Mouse (Mus musculus) embryonic facial prominence, embryonic 13.5 days (tissue): ENCODE data around the gene Mymx. TPM values are rescaled to one million over a fixed set of nuclear protein-coding genes. Genes with fewer than 3 reads are reported as not detected.
"Not testable (repeated sequence)": the region's sequence is repeated elsewhere in the genome, so short reads cannot be mapped to it uniquely, and the experiment has no call there.

ENCODE experiments used
- ATAC-seq: fragments of 200-750 bp; cut with Nextera tagmentation; 2 replicates; pipeline ENCODE4 v1.8.0; 2017; ENCODE audit warnings: low read depth; ENCODE audit not compliant: insufficient number of reproducible peaks, insufficient read depth, low FRiP score, low TSS enrichment
- H3K27ac ChIP-seq: fragments of 300-500 bp; sonication (generic); 2 replicates; pipeline ENCODE4 v1.5.1; 2015; ENCODE audit warnings: moderate library complexity, mild to moderate bottlenecking, inconsistent platforms
- H3K27me3 ChIP-seq: fragments of 300-500 bp; sonication (generic); 2 replicates; pipeline ENCODE4 v1.6.1; 2015; ENCODE audit warnings: mild to moderate bottlenecking, inconsistent platforms
- H3K36me3 ChIP-seq: fragments of 300-500 bp; sonication (generic); 2 replicates; pipeline ENCODE4 v1.6.1; 2015; ENCODE audit warnings: mild to moderate bottlenecking, inconsistent platforms
- H3K4me1 ChIP-seq: fragments of 300-500 bp; sonication (generic); 2 replicates; pipeline ENCODE4 v1.6.1; 2015; ENCODE audit warnings: inconsistent platforms
- H3K4me2 ChIP-seq: fragments of 300-500 bp; sonication (generic); 2 replicates; pipeline ENCODE4 v1.6.1; 2015; ENCODE audit warnings: moderate library complexity, mild to moderate bottlenecking, inconsistent platforms
- H3K4me3 ChIP-seq: fragments of 300-500 bp; sonication (generic); 2 replicates; pipeline ENCODE4 v1.5.1; 2015; ENCODE audit warnings: mild to moderate bottlenecking, inconsistent platforms
- H3K9ac ChIP-seq: fragments of 300-500 bp; sonication (generic); 2 replicates; pipeline ENCODE4 v1.6.1; 2015; ENCODE audit warnings: mild to moderate bottlenecking, inconsistent platforms
- H3K9me3 ChIP-seq: fragments of 300-500 bp; sonication (generic); 2 replicates; pipeline ENCODE4 v1.6.1; 2016; ENCODE audit warnings: inconsistent platforms
- WGBS: fragments of 180-500 bp; shearing (Covaris S2); methylation state at CpG from one replicate; pipeline ENCODE4 v1.1.7; 2015; ENCODE audit warnings: mixed read lengths; 5-methylcytosine and 5-hydroxymethylcytosine counted together
- polyA plus RNA-seq: library from polyadenylated mRNA; unstranded; fragments of >200 nt; fragmentation: Nextera tagmentation; extraction: Ambion mirVana; gene quantifications from 2 replicates; pipeline ENCODE4 v1.2.1, GENCODE M21; 2015

Mymx gene
- polyA plus RNA-seq, 1 experiment from 2014 or later: 5.5 TPM

DNA sequence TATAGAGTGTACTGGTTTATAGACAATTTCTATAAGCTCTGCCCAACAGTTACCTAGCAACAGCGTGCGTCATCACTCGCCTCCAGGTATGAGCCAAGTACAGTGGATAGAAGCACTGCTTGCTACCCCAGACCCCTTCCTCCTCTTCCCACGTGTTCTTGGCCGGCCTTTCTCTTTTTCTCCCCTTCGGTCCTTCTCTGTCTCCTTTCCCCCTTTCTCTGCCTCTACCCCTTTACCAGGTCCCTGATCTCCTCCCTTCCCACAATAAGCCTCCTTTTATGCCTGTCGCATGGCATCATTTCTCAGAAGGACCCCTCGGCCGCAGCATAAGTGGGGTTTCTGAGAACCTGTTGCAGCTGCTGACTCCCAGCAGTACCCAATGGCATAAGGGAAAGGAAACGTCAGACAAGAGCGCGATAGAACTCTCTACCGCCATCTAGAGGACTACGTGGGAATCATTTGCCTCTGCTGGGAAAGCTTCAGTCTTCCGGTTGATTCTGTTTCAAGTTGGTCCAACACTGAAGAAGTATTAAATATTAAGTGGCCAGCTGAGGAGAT lies 24.8 kb upstream of the Mymx start:
- ATAC-seq: no peak
- H3K4me2 ChIP-seq: peak overlapping the region; percentile 51
- peak overlapping the region; percentile 38; the same call in 1 of the 2 replicates for H3K9ac ChIP-seq
- H3K27me3 ChIP-seq: no peaks in the 10 kb centered on the region
- H3K27ac ChIP-seq: no peak overlapping the region
- H3K36me3 ChIP-seq: no peaks in the 10 kb centered on the region
- H3K4me1 ChIP-seq: peaks cover 14% of the 10 kb centered on the region
- H3K4me3 ChIP-seq: peak overlapping the region; percentile 17; the same call in 1 of the 2 replicates
- WGBS: 20% methylated on average over 15 of the region's 15 CpGs
- no peaks in the 10 kb centered on the region for H3K9me3 ChIP-seq

DNA sequence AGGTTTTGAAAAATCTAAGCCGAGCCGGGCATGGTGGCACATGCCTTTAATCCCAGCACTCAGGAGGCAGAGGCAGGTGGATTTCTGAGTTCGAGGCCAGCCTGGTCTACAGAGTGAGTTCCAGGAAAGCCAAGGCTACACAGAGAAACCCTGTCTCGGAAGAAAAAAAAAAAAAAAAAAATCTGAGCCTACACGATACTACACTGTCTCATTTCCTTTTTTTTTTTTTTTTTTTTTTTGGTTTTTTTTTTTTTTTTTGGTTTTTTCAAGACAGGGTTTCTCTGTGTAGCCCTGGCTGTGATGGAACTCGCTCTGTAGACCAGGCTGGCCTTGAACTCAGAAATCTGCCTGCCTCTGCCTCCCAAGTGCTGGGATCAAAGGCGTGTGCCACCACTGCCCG lies 21.5 kb upstream of the Mymx start:
- not testable (repeated sequence) for H3K27ac ChIP-seq, H3K4me2 ChIP-seq, H3K27me3 ChIP-seq, H3K9me3 ChIP-seq, H3K9ac ChIP-seq, H3K36me3 ChIP-seq, ATAC-seq, H3K4me3 ChIP-seq
- 89% methylated on average over 8 of the region's 8 CpGs for WGBS
- peaks cover 15% of the 10 kb centered on the region for H3K4me1 ChIP-seq

DNA sequence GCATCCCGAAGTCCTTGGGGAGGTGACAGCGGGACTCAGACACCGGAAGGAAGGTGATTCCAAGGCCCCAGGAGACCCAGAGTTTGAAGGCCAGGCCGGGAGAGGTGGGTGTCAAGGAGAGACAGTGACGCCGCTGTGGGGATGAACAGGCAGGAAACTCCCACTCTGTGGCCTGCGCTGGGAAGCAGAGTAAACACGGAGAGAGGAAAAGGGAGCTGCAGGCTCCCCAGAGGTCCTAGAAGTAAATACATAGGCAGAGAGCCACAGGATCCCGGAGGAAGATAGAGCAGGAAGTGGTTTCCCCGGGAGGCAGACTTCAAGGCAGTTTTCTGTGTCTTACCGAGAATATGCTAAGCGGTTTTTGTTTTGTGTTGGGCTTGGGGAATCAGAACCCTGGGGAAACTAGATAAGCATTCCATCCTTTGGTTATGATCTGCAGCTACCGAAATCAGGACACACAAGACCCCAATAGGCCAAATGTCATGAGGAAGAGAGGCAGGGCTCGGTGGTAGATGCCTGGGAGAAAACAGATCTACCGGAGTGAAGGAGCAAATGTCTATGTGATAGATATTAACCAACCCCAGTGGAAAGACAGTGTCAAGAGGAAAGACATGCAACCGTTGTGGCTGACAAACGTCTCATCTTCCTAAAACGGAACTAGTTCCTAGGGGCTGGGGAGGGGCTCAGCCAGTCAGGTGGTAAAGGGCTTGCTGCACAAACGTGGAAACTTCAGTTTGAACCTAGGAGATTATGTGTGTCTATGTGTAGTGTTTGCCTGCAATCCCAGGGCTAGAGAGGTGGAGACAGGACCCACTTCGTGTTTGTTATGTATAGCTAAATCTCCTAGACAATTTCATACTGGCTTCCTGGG lies 17.7 kb upstream of the Mymx start:
- Histone ChIP-seq H3K9ac (peak overlapping the region; percentile 58; the same call in 1 of the 2 replicates), H3K27ac (peak overlapping the region; percentile 57; the same call in 1 of the 2 replicates), H3K9me3 (no peaks in the 10 kb centered on the region), H3K4me2 (peak overlapping the region; percentile 47), H3K36me3 (no peaks in the 10 kb centered on the region), H3K27me3 (no peaks in the 10 kb centered on the region), H3K4me3 (peak overlapping the region; percentile 17; the same call in 1 of the 2 replicates), H3K4me1 (peaks cover 16% of the 10 kb centered on the region)
- no peak for ATAC-seq
- 22% methylated on average over 20 of the region's 20 CpGs for WGBS

DNA sequence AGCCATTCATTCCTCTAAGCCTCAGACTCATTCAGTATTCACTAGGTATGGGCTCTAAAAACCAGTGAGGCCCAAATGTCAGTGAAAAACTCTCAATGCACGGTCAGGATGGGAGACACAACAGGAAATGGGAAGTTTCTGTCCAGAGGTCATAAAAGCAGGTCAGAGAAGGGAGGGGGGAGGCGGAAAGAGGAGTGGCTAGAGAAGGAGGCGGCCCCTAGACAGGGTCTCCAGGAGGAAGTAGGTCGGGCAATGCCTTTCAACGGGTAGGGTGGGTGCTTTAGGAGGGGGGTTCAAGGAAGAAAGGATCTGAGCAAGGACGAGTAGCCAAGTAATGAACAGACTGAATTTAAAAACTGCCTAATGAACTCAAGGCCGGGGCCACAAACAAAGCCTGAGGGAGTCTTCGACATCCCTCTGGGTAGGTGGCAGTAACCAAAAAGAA lies 17.1 kb upstream of the Mymx start:
- ATAC-seq: no peak
- H3K27ac ChIP-seq: peak overlapping the region; percentile 57; the same call in 1 of the 2 replicates
- peaks cover 16% of the 10 kb centered on the region for H3K4me1 ChIP-seq
- no peaks in the 10 kb centered on the region for H3K27me3 ChIP-seq
- H3K9me3 ChIP-seq: no peaks in the 10 kb centered on the region
- no peaks in the 10 kb centered on the region for H3K36me3 ChIP-seq
- H3K9ac ChIP-seq: peak overlapping the region; percentile 58; the same call in 1 of the 2 replicates
- peak overlapping the region; percentile 17; the same call in 1 of the 2 replicates for H3K4me3 ChIP-seq
- peak overlapping the region; percentile 47 for H3K4me2 ChIP-seq
- WGBS: 19% methylated on average over 8 of the region's 8 CpGs

DNA sequence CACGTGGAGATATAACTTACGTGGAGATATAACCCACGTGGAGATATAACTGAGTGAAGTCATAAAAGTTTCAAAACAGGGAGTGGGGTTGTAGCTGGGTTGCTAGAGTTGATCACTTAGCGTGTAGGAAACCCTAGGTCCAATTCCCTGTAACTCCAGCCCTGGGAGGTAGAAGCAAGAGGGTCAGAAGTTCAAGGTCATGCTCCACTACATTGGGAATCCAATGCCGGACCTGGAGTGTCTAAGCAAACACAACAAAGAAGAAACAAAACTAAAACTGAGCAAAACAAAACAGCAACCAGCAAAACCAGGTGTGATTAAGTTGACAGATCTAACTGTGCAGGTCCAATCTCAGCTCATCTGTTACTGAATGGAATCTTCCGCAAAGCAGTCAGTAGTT lies 15.8 kb upstream of the Mymx start:
- no peak overlapping the region for H3K4me2 ChIP-seq
- H3K9me3 ChIP-seq: no peaks in the 10 kb centered on the region
- no peak overlapping the region for H3K9ac ChIP-seq
- H3K4me1 ChIP-seq: peaks cover 16% of the 10 kb centered on the region
- no peak for ATAC-seq
- WGBS: 90% methylated on average over 6 of the region's 6 CpGs
- no peak overlapping the region for H3K27ac ChIP-seq
- no peak overlapping the region for H3K4me3 ChIP-seq
- H3K36me3 ChIP-seq: no peaks in the 10 kb centered on the region
- no peaks in the 10 kb centered on the region for H3K27me3 ChIP-seq

DNA sequence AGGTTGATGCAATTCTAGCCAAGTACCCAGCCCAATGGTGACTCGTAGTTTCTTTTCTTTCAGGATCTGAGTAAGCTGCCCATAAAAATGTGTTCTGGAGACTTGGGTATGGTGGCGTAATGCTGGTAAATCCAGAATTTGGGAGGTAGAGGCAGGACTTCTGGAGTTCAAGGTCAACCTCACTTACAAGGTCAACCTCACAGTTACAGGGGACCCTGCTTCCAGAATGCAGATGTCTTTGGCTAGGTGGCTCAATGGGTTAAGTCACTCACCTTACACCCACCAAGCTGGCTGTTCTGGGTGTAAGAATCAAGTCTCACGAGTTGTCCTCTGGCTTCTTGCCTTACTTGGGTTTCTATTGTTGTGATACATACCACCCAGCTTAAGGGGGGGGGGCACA lies 14.8 kb upstream of the Mymx start:
- Histone ChIP-seq H3K36me3 (no peaks in the 10 kb centered on the region), H3K4me1 (peaks cover 16% of the 10 kb centered on the region), H3K27me3 (no peaks in the 10 kb centered on the region), H3K27ac (no peak overlapping the region), H3K4me2 (no peak overlapping the region), H3K9me3 (no peaks in the 10 kb centered on the region), H3K9ac (no peak overlapping the region), H3K4me3 (no peak overlapping the region)
- 66% methylated on average over 3 of the region's 3 CpGs for WGBS
- no peak for ATAC-seq

DNA sequence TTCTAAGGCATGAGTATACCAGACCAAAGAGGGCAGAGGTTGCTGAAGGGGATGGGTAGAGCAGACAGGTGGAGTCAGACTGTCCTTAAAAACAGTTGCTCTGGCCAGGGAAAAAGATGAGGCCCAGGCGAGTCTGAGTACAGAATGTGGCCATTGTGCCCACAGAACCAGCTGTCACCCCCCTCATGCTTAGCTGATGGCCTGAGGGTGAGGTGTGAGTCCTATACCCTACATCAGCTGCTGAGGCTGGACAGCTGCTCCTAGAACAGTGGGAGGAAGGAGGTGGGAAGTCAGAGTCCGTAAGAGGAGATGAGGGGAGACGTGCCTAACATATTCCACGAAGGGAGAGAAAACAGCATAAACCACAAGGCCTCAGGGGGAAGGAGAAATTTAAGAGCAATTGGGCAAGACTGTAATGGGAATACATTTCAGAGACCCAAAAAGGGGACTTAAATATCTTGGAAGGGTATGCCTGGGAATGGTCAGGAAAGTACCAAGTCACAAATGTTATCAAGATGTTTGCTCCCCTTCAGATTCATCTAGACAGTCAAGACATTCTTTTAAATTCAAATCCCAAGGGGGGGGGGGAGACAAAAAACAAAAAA lies 14.2 kb upstream of the Mymx start:
- no peaks in the 10 kb centered on the region for H3K36me3 ChIP-seq
- peaks cover 16% of the 10 kb centered on the region for H3K4me1 ChIP-seq
- no peak overlapping the region for H3K9ac ChIP-seq
- H3K27ac ChIP-seq: no peak overlapping the region
- no peak overlapping the region for H3K4me2 ChIP-seq
- ATAC-seq: no peak
- 24% methylated on average over 4 of the region's 4 CpGs for WGBS
- no peaks in the 10 kb centered on the region for H3K27me3 ChIP-seq
- no peak overlapping the region for H3K4me3 ChIP-seq
- no peaks in the 10 kb centered on the region for H3K9me3 ChIP-seq

DNA sequence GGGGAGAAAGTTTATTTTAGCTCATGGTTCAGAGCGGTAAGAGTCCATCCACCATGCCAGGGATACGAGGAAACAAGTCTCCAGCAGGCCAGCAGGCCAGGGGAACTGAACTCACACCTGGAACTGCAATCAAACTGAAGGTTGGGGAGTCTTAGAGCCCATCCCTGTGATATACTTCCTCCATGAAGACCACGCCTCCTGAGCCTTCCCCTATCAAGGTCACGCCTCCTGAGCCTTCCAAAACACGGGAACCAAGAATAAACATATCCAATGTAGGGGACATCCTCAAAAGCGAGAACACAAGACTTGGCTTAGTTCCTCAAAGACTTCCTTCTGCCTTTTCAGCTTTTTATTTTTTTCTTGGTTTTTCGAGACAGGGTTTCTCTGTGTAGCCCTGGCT lies 11.0 kb upstream of the Mymx start:
- Histone ChIP-seq H3K4me1 (peaks cover 13% of the 10 kb centered on the region), H3K36me3 (no peaks in the 10 kb centered on the region), H3K27ac (no peak overlapping the region), H3K9me3 (no peaks in the 10 kb centered on the region), H3K4me3 (no peak overlapping the region), H3K9ac (no peak overlapping the region), H3K4me2 (no peak overlapping the region), H3K27me3 (no peaks in the 10 kb centered on the region)
- 87% methylated on average over 7 of the region's 7 CpGs for WGBS
- ATAC-seq: no peak

DNA sequence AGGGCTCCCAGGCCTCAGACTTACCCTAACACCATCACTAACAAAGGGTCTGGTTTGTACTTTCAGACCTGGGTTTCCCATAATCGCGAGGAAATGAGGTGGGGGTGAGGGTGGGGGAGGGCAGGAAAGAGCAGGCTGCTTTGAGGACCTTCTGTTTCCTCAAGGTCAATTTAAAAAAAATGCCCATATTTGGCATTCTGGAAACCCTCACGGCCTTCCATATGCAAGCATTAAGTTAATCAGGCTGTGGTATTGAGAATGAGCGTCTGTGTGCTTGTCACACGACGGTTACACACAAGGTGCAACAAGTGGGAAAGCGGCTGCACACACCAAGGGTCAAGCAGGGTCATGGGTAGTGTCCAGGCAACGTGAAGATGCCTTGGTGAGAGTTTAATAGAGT lies 10.1 kb upstream of the Mymx start:
- WGBS: 76% methylated on average over 8 of the region's 8 CpGs
- Histone ChIP-seq H3K4me1 (peaks cover 13% of the 10 kb centered on the region), H3K9me3 (0 out of 2 replicates have a peak, but pooled peaks cover 3% of the 10 kb centered on the region), H3K27ac (no peak overlapping the region), H3K9ac (no peak overlapping the region), H3K4me2 (no peak overlapping the region), H3K36me3 (no peaks in the 10 kb centered on the region), H3K27me3 (no peaks in the 10 kb centered on the region), H3K4me3 (no peak overlapping the region)
- ATAC-seq: no peak

DNA sequence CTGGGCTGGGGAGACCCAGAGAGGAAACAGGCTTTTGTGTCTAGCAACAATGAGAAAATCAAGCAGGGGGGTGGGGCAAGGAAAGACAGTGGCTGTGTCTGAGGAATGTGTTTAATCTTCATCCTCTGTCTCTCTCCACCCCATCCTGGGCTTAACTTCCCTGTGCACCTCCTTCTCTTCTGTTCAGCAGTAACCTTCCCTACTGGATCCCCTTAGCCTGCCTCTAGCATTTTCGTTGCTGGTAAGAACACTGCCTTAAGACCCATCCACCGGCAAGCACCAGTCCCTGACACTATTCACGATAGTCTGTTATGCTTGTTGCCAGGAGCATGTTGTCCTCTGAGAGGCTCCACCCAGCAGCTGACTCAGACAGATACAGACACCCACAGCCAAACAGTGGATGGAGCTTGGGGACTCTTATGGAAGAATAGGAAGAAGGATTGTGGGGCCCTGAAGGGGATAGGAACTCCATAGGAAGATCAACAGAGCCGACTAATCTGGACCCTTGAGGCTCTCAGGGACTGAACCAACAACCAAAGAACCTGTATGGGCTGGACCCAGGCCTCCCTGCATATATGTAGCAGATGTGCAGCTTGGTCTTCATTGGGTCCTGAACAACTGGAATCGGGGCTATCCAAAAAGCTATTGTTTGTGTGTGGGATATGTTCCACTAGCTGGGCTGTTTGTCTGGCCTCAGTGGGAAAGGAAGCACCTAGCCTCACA lies 8.4 kb upstream of the Mymx start:
- WGBS: 37% methylated on average over 5 of the region's 5 CpGs
- no peak overlapping the region for H3K4me2 ChIP-seq
- H3K9me3 ChIP-seq: 0 out of 2 replicates have a peak, but pooled peaks cover 3% of the 10 kb centered on the region
- no peak overlapping the region for H3K9ac ChIP-seq
- peak overlapping the region; percentile 11; the same call in 1 of the 2 replicates for H3K27ac ChIP-seq
- ATAC-seq: no peak
- no peak overlapping the region for H3K4me3 ChIP-seq
- peaks cover 8% of the 10 kb centered on the region; the same call in 1 of the 2 replicates for H3K4me1 ChIP-seq
- H3K36me3 ChIP-seq: no peaks in the 10 kb centered on the region
- no peaks in the 10 kb centered on the region for H3K27me3 ChIP-seq

DNA sequence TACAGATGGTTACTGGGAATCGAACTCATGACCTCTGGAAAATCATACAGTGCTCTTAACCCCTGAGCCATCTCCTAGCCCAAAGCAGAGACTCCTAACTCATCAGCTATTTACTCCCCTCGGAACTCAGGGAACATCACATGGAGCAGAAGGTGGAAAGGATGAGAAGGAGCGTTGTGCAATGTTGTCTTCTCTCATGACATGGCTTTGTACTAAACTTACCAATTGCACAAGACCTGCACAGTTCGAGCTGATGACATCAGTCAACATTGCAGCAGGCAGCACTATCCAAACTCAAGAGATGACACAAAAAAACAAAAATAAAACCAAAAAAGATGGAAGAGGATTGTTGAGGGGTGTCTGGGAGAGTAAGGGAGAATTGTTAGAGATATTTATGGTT lies 6.5 kb upstream of the Mymx start:
- no peak for ATAC-seq
- no peaks in the 10 kb centered on the region for H3K36me3 ChIP-seq
- H3K27me3 ChIP-seq: no peaks in the 10 kb centered on the region
- 0 out of 2 replicates have a peak, but pooled peaks cover 3% of the 10 kb centered on the region for H3K9me3 ChIP-seq
- 91% methylated on average over 4 of the region's 4 CpGs for WGBS
- H3K9ac ChIP-seq: no peak overlapping the region
- peaks cover 8% of the 10 kb centered on the region; the same call in 1 of the 2 replicates for H3K4me1 ChIP-seq
- H3K4me2 ChIP-seq: no peak overlapping the region
- no peak overlapping the region for H3K27ac ChIP-seq
- H3K4me3 ChIP-seq: no peak overlapping the region
